Mouse (Mus musculus) kidney, embryonic 14.5 days (tissue): ENCODE measurements around the gene Hoxb8. TPM values are rescaled to one million over a fixed set of nuclear protein-coding genes. Genes with fewer than 3 reads are reported as not detected.

Experiments used
- ATAC-seq: fragments of 200-750 bp; cut with Nextera tagmentation; 2 replicates; pipeline ENCODE4 v1.8.0; 2017; ENCODE audit warnings: moderate number of reproducible peaks, mild to moderate bottlenecking, moderate TSS enrichment, moderate library complexity; ENCODE audit not compliant: low FRiP score, low TSS enrichment
- H3K27ac ChIP-seq: fragments of 300-500 bp; sonication (generic); 2 replicates; pipeline ENCODE4 v1.5.1; 2014; ENCODE audit warnings: low read depth, mild to moderate bottlenecking, low read length, moderate library complexity, mixed read lengths
- H3K27me3 ChIP-seq: fragments of 300-500 bp; sonication (generic); 2 replicates; pipeline ENCODE4 v1.6.1; 2014; ENCODE audit warnings: mild to moderate bottlenecking, low read length; ENCODE audit not compliant: control insufficient read depth, insufficient read depth
- H3K36me3 ChIP-seq: fragments of 300-500 bp; sonication (generic); 2 replicates; pipeline ENCODE4 v1.6.1; 2014; ENCODE audit warnings: low read length, mixed read lengths; ENCODE audit not compliant: control insufficient read depth, insufficient read depth
- H3K4me1 ChIP-seq: fragments of 300-500 bp; sonication (generic); 2 replicates; pipeline ENCODE4 v1.6.1; 2014; ENCODE audit warnings: low read length, mixed read lengths; ENCODE audit not compliant: control insufficient read depth, insufficient read depth
- H3K4me2 ChIP-seq: fragments of 300-500 bp; sonication (generic); replicated peaks from 2 replicates; pipeline ENCODE4 v1.6.1; 2014; ENCODE audit warnings: low read depth, mild to moderate bottlenecking, low read length
- H3K4me3 ChIP-seq: fragments of 300-500 bp; sonication (generic); 2 replicates; pipeline ENCODE4 v1.5.1; 2014; ENCODE audit warnings: mild to moderate bottlenecking, low read length
- H3K9ac ChIP-seq: fragments of 300-500 bp; sonication (generic); 2 replicates; pipeline ENCODE4 v1.6.1; 2014; ENCODE audit warnings: low read depth, mild to moderate bottlenecking, low read length, moderate library complexity
- H3K9me3 ChIP-seq: fragments of 300-500 bp; sonication (generic); 2 replicates; pipeline ENCODE4 v1.6.1; 2016; ENCODE audit warnings: low read length; ENCODE audit not compliant: control insufficient read depth
- WGBS: fragments of 180-500 bp; shearing (Covaris S2); extraction: QIAGEN DNeasy Blood & Tissue Kit; methylation state at CpG from one replicate; pipeline ENCODE4 v1.1.7; 2014; 5-methylcytosine and 5-hydroxymethylcytosine counted together
- polyA plus RNA-seq: library from polyadenylated mRNA; unstranded; fragments of >200 nt; fragmentation: Nextera tagmentation; extraction: Ambion mirVana; gene quantifications from 2 replicates; pipeline ENCODE4 v1.2.1, GENCODE M21; 2014

Hoxb8 gene
- polyA plus RNA-seq = 12.7 and 18.6 TPM in 2 replicates

DNA sequence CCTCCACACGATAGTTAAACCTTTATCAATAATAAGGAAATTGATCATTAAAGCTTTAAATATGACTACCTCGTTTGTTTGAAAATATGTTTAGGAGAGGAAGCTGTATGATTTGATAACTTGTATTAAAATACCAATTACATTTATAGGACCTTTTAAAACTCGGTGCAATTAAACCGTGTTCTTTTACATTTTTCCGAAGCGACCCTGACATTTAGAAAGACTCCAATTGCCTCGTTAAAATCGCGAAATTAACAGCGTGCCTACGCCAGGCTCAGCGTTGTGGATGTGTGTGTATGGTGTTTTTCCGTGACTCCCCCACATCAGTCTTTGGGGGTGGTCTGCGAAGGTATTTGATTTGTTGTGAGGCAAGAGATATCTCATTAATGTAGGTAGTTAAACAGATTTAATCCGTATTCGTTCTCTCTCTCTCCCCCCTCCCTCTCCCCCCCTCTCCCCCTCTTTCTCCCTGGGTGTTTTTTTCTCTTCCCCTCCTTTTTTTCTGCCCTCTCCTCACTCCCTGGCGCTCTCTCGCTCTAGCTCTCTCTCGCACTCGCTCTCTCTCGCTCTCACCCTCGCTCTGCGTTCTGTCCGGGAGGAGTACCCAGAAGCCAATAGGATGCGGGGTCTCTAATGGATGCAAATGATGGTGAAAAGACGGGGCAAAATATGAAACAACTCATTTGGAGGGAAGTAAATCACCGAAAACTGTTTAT is at the start of gene Hoxb8:
Hoxb8 (plus strand) TSS at position 51 of the 716 bp plus-strand sequence.
- peak within 1 kb of the TSS; percentile 99 for H3K9ac ChIP-seq
- no peak for ATAC-seq
- H3K4me2 ChIP-seq = peak within 1 kb of the TSS; percentile 95
- peaks cover 27% of the 10 kb centered on the region for H3K4me1 ChIP-seq
- H3K4me3 ChIP-seq = peak within 1 kb of the TSS; percentile 53
- no peaks in the 10 kb centered on the region for H3K27me3 ChIP-seq
- WGBS = under 1% methylated on average over 27 of the region's 27 CpGs
- peak within 1 kb of the TSS; percentile 100 for H3K27ac ChIP-seq
- no peaks in the 10 kb centered on the region for H3K36me3 ChIP-seq
- no peaks in the 10 kb centered on the region for H3K9me3 ChIP-seq

- H3K9me3 ChIP-seq = no peaks in the 10 kb centered on the region
- H3K4me1 ChIP-seq = no peaks in the 10 kb centered on the region
- H3K36me3 ChIP-seq = no peaks in the 10 kb centered on the region
- no peak overlapping the region for H3K4me3 ChIP-seq
- peaks cover 4% of the 10 kb centered on the region; the same call in 1 of the 2 replicates for H3K27me3 ChIP-seq
- ATAC-seq = no peak
- no peak overlapping the region for H3K4me2 ChIP-seq
- no peak overlapping the region for H3K9ac ChIP-seq
- H3K27ac ChIP-seq = no peak overlapping the region
- WGBS = 2% methylated on average over 12 of the region's 12 CpGs
These were observed 46.8 kb upstream of the Hoxb8 start for GRCm38 (mm10) chr11:96234906-96235305.

- Histone ChIP-seq H3K27ac (no peak overlapping the region), H3K4me3 (no peak overlapping the region), H3K9ac (no peak overlapping the region), H3K9me3 (no peaks in the 10 kb centered on the region), H3K4me1 (no peaks in the 10 kb centered on the region), H3K4me2 (no peak overlapping the region), H3K36me3 (no peaks in the 10 kb centered on the region), H3K27me3 (peaks cover 2% of the 10 kb centered on the region; the same call in 1 of the 2 replicates)
- no peak for ATAC-seq
- WGBS = under 1% methylated on average over 7 of the region's 7 CpGs
These were observed 41.5 kb upstream of the Hoxb8 start for GRCm38 (mm10) chr11:96240211-96240610.

GRCm38 (mm10) chr11:96250901-96251300 is 30.8 kb upstream of the Hoxb8 start:
- H3K27me3 ChIP-seq = peaks cover 3% of the 10 kb centered on the region; the same call in 1 of the 2 replicates
- peak overlapping the region; percentile 93 for H3K27ac ChIP-seq
- peak overlapping the region; percentile 71 for H3K4me2 ChIP-seq
- peak overlapping the region; percentile 77 for H3K4me3 ChIP-seq
- peak; percentile 80 for ATAC-seq
- H3K4me1 ChIP-seq = peaks cover 34% of the 10 kb centered on the region
- under 1% methylated on average over 13 of the region's 14 CpGs for WGBS
- peak overlapping the region; percentile 94 for H3K9ac ChIP-seq
- H3K36me3 ChIP-seq = no peaks in the 10 kb centered on the region
- H3K9me3 ChIP-seq = no peaks in the 10 kb centered on the region

GRCm38 (mm10) chr11:96251480-96252031 is 30.1 kb upstream of the Hoxb8 start:
- peak overlapping the region; percentile 93 for H3K27ac ChIP-seq
- peak overlapping the region; percentile 77 for H3K4me3 ChIP-seq
- WGBS = 1% methylated on average over 46 of the region's 46 CpGs
- H3K4me2 ChIP-seq = peak overlapping the region; percentile 71
- peaks cover 38% of the 10 kb centered on the region for H3K4me1 ChIP-seq
- H3K36me3 ChIP-seq = no peaks in the 10 kb centered on the region
- H3K27me3 ChIP-seq = peaks cover 3% of the 10 kb centered on the region; the same call in 1 of the 2 replicates
- ATAC-seq = peak; percentile 51
- peak overlapping the region; percentile 94 for H3K9ac ChIP-seq
- H3K9me3 ChIP-seq = no peaks in the 10 kb centered on the region

DNA sequence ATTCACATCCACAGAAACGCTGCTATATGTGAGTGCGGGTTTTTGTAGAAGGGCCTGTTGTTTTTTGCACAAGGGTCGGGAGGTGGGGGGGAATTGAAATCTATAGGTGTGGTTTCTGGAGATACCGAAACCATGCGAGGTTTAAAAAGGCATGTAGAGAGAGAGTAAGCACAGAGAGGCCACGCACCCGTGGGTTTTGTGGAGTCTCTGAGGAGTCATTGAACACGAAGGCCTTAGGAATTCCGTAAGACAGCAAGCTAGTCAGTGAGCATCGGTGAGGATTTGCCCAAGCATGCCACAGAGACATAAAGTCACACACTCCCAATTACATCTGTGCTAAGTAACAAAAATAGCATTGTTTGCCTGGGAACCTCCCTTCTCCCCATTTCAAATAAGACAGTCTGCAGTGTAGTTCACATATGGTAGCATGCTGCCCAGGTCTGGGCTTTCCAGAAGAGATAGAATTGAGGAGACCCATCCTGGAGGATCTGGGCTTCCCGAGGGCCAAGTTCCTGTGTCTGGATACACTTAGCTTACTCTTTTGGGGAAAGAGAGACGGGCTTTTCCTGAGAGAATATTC is 29.1 kb upstream of the Hoxb8 start:
- Histone ChIP-seq H3K36me3 (no peaks in the 10 kb centered on the region), H3K9ac (peak overlapping the region; percentile 94), H3K4me2 (peak overlapping the region; percentile 71), H3K9me3 (no peaks in the 10 kb centered on the region), H3K4me1 (peaks cover 45% of the 10 kb centered on the region), H3K4me3 (peak overlapping the region; percentile 77), H3K27ac (peak overlapping the region; percentile 93), H3K27me3 (peaks cover 3% of the 10 kb centered on the region; the same call in 1 of the 2 replicates)
- WGBS = 4% methylated on average over 12 of the region's 12 CpGs
- no peak for ATAC-seq

GRCm38 (mm10) chr11:96254221-96254620 is 27.5 kb upstream of the Hoxb8 start:
- peaks cover 3% of the 10 kb centered on the region; the same call in 1 of the 2 replicates for H3K27me3 ChIP-seq
- no peaks in the 10 kb centered on the region for H3K9me3 ChIP-seq
- H3K27ac ChIP-seq = peak overlapping the region; percentile 73
- 3% methylated on average over 11 of the region's 11 CpGs for WGBS
- H3K36me3 ChIP-seq = no peaks in the 10 kb centered on the region
- peak overlapping the region; percentile 71 for H3K4me2 ChIP-seq
- H3K9ac ChIP-seq = peak overlapping the region; percentile 94
- no peak for ATAC-seq
- H3K4me1 ChIP-seq = peaks cover 61% of the 10 kb centered on the region
- H3K4me3 ChIP-seq = peak overlapping the region; percentile 77

- H3K27ac ChIP-seq = peak overlapping the region; percentile 73
These were observed 26.4 kb upstream of the Hoxb8 start for GRCm38 (mm10) chr11:96255111-96255995.

More at GRCm38 (mm10) chr11:96255111-96255995, 26.4 kb upstream of the Hoxb8 start:
- Histone ChIP-seq H3K4me1 (peaks cover 69% of the 10 kb centered on the region), H3K4me3 (peak overlapping the region; percentile 77), H3K27me3 (peaks cover 3% of the 10 kb centered on the region; the same call in 1 of the 2 replicates), H3K9me3 (no peaks in the 10 kb centered on the region), H3K9ac (peak overlapping the region; percentile 94), H3K36me3 (no peaks in the 10 kb centered on the region), H3K4me2 (peak overlapping the region; percentile 71)
- no peak for ATAC-seq
- 5% methylated on average over 39 of the region's 39 CpGs for WGBS
